Mouse (Mus musculus) lung, adult 10 weeks (tissue): Measurements from ENCODE around the gene Hrk. TPM values are rescaled to one million over a fixed set of nuclear protein-coding genes. Genes with fewer than 3 reads are reported as not detected.

Experiments used
- polyA plus RNA-seq: library from polyadenylated mRNA; stranded (reverse); fragments of 350-450 nt; fragmentation: Illumina TruSeq; extraction: RNeasy Lipid Tissue Mini Kit (QIAGEN cat#74804); gene quantifications from one replicate; pipeline ENCODE4 v1.2.3, GENCODE M21; 2014; ENCODE audit warnings: low read depth, low replicate concordance; ENCODE audit not compliant: insufficient read depth

Gene Hrk
- polyA plus RNA-seq, result not detected

GRCm38 (mm10) chr5:118164581-118164980 is at the start of gene Hrk:
Hrk (plus strand) TSS chr5:118164648.

GRCm38 (mm10) chr5:118154839-118155564 is 9.4 kb upstream of the Hrk start, which contains the start of gene Fbxw8:
Fbxw8 (minus strand) TSS chr5:118155464.

Other genes starting within 250 kb of the Hrk start
- 8.1 TPM for gene Fbxo21, start 187.9 kb upstream of the Hrk start, polyA plus RNA-seq
- gene Tesc, start 136.9 kb upstream of the Hrk start, polyA plus RNA-seq, result 3.4 TPM
- gene Fbxw8, start 9.2 kb upstream of the Hrk start, polyA plus RNA-seq, result 27.0 TPM
- 0.42 TPM for gene Rnft2, start 80.5 kb downstream of the Hrk start, polyA plus RNA-seq
- gene 2410131K14Rik, start 80.6 kb downstream of the Hrk start, polyA plus RNA-seq, result 3.0 TPM